Mouse (Mus musculus) MN1 (cell line): Measurements from ENCODE around the gene Caly.

Experiments used
- DNase-seq: peaks from one replicate; pipeline ENCODE4 v3.0.0-alpha.2; 2016; ENCODE audit warnings: low spot score

Caly gene

DNA sequence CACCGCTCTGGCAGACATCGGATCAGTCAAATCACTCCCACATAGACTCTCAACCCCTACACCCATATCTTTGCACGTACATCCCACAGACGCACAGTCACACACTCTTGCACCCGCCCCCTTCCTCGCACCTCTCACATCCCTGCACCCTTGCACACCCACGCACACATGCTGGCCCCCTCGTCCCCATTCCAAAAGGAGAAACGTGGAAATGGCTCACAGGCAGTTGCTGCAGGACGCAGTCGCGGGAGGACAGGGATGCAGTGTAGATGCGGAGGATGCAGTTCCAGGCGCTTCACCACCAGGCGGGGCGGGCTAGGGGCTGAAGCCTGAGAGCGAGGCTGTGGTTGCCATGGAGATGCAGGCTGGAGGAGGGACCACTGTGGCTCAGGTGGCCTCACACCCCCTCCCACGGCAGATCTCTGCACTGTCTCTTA, at the start of gene Caly:
TSS of gene Caly (minus strand) at position 307 of the 437 bp plus-strand sequence.
- DNase-seq = peak; percentile 87

DNA sequence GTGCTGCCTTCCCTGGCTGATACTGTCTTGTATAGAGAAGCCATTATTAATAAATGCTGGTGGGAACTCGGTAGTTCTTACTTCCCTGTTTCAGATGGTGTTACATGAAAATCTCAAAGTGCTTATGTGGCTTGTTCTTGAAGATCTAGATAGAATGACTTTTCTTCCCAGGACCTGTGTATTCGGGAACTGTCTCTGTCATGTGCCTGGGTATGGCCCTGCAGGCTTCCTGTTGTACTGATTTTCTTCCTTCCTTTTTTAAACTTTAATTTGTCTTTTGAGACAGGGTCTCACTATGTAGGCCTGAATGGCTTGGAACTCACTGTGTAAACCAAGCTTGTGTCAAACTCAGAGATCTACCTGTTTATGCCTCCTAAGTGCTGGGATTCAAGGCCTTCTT, 45.6 kb upstream of the Caly start:
- no peak for DNase-seq

DNA sequence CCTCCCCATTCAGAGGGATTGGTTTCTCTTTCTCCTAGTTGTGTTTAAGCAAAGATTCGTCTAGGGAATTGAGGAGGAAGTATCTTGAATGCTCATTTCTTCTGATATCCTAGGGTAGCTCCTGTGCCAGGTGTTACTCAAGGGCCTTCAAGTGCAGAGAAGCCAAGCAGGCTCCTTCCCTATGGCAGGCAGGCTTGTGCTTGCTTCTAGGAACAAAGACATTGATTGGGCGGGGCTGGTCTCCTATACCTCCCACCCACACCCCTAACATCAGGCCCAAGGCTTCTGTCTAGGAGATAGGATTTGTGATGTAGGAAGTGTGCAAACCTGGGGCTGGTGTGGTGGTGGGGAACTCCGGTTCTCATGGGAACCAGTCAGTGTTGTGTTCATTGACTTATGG, 44.6 kb upstream of the Caly start:
- no peak for DNase-seq

DNA sequence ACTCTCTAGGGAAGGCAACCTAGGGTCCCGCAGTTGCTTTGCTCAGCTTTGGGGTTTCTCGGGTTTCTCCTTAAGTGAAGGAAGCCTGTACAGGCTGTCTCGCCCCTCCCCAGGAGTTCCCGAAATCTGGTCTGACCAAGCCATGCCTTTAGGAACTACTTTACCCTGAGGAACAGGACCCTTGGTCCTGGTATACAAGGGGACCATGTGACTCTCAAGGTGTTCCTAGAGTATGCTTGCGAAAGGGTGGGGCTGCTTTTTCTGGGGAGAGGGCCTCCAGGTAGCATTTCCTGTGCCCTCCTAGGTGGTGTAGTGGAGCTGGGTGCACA, 43.6 kb upstream of the Caly start:
- DNase-seq = no peak

DNA sequence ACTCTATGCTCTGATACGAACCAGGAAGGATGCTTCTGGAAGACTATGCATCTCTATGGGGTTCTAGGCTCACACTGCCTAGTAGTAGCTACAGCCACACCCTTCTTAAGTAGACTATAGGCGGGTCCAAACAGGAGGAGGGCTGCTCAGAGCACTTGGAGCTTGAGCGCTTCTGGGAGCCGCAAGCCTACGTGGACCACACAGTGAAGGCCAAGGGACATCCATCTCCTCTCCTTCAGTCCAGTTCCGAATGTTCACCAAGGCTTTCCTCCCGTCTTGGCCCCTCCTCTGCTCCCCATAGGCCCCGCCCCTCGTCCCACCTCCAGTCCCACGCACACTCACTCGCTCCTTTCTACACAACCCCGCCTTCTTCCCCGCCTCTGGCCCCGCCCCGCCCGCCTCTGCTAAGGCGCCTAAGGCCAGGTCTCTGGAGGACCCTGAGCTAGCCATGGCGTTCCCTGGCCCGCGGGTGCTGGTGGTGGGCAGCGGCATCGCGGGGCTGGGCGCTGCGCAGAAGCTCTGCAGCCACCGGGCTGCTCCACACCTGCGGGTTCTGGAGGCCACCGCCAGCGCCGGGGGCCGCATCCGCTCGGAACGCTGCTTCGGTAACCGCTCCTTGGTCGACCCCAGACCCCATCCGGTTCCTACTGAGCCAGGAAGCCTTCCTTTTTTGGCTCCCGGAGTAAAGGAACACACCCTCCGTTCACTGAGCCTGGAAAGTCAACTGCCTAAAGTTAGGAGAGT, 43.1 kb upstream of the Caly start:
- peak; percentile 71 for DNase-seq

DNA sequence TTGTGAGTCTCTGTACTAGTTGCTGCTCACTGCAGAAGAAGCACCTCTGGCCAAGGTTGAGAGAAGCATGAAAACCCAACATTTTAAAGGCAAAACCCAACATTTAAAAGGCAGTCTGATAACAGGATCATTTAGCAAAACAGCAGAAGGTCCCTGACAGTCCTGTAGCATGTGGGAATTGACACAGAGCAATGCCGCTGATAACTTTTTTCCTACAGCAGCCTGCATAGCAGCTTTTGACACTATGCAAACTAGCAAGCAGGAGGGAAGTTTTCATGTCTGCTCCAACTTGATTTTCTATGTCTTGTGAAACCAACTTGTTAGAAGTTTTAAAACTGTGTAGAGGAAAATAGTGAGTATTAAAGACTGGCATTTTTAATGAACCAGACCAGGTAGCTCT, 42.0 kb upstream of the Caly start:
- no peak for DNase-seq

DNA sequence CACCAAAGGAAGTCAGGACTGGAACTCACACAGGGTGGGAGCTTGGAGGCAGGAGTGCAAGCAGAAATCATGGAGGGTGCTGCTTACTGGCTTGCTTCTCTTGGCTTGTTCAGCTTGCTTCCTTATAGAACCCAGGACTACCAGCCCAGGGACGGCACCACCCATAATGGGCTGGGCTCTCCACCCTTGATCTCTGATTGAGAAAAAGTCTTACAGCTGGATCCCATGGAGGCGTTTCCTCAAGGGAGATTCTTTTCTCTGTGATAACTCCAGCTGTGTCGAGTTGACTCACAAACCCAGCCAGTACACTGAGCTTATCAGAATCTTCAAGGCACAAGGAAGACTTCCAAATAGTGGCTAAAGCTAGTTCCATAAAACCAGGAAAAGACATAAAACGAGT, 40.4 kb upstream of the Caly start:
- no peak for DNase-seq

DNA sequence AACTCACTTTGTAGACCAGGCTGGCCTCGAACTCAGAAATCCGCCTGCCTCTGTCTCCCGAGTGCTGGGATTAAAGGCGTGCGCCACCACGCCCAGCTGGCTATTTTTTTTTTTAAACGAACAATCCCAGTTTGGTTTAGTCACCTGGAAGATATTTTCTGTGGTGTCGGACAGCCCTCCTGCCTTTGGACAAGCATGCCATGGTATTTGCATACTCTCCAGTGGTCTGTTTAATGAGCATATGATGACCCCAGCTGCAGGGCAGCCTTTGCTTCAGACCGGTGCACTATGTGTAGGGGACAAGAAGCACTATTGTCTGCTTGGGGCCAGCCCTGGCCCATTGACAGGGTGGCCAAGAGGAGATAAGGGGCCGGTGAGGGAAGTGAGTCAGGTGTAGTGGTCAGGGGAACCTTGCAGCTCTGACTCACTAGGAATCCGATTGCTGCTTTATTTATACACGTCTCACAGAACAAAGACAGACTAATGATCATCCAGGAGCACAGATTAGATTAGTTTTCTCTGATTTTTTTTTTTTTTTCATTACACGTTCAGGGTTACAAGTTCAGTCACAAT, 39.1 kb upstream of the Caly start:
- no peak for DNase-seq

DNA sequence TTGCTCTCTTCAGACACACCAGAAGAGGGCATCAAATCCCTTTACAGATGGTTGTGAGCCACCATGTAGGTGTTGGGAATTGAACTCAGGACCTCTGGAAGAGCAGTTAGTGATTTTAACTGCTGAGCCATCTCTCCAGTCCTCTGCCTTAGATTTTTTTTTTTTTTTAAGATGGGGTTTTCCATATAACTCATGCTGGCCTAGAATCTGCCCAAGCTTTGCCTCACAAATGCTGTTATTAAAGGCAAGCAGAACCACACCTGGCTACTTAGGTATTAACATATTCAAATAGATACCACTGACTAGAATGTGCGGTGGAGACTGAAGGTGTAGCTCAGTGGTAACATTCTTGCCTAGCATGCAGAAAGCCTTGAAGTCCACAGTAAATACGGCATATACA, 38.1 kb upstream of the Caly start:
- DNase-seq = no peak

DNA sequence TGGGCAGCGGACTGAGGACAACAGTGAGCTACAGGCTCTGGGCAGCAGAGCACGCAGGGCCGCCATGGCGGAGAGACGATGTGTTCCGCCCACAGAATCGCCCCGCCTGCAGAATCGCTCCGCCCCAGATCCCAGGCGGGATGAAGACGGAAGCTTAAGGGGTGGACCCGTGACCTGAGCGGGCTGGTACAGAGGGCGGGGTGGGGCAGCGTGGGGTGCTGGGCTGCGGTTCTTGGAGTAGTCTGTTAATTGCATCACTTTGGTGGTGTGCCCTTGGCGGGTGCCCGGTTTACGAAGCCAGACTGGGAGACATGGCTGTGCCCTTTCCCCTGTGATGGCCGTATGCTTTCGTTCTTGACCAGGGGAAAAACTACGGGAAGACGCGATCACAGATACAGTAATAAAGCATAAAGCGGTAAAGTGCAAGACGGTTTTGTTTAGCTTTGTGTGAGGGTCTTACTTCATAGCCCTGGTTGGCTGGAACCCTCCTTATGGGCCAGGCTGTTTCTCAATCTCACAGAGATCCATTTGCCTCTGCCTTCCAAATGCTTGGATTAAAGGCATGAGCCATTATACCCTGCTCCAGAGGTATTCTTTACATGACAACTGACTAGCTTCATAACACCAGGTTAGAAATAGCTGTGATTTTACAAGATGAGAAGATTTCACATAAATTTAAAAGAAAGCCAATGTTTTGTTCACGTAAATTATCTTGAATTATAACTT, 34.1 kb upstream of the Caly start, which contains the start of gene Echs1:
TSS of gene Echs1 (minus strand) at position 148 of the 726 bp plus-strand sequence.
- peak; percentile 93 for DNase-seq

DNA sequence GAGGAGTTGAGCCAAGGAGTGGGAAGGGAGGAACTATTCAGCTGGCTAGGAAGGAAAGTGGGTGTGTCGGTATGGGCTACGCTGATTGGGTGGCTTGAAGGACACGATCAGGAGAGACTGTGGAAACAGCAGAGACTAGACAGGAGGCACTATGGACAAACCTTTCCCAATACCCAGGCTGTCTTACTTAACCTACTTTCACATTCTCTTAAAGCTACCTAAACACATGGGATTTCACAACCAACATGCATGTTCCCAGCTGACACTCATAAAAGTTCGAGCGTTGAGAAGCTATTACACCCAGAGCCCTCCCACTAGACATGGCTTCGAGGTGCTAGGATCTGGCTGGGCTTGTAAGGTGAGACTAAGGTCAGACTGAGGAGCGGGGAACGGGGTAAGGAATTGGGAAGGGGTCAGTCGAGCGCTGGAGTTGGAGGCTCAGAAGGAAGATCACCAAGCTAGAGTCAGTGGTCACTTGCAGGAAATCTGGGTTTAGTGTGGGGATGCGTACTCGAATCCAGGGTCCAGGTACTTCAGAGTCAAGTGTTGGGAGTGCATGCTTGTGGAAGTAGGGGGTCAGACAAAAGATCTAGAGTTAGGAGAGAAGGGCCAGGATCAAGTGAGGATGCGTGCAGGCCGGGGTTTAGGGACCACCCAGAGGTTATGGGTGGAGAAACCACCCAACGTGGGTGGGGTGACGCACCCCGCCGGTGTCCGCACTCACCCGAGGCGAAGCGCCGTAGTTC, 33.4 kb upstream of the Caly start, which contains the start of gene Paox:
TSS of gene Paox (plus strand) at position 217 of the 746 bp plus-strand sequence.
- DNase-seq = peak; percentile 75

DNA sequence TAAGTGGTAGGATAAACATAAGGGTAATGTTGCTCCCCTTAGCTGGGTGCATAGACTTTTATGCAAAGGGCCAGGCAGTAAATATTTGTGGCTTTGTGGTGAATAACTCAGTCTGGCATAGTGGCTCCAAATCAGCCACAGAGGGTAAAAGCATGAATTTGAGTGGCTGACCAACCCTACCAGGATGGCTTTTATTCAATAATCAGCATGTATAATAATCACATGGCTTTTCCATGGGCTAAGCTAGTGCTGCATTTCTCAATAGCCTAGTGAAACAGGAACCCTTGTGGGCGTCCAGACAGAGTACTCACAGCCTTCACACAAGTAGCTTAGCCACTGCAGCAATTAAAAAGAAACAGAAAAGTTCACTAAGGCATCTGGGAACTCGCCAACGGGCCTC, 29.6 kb upstream of the Caly start:
- DNase-seq = no peak

DNA sequence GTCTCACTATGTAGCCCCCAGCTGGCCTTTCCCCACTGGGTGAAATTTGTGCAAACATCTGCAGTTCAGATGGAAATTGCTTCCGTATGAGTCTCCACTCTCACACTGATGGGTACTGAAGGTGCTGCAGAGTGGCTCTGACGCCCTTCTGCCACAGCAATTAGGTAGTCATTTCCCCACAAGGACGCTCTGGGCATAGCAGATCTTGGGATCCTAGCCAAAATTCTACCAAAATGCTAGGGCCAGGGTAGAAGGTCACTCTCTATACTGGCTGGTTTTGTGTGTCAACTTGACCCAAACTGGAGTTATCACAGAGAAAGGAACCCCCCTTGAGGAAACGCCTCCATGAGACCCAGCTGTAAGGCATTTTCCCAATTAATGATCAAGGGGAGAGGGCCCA, 21.7 kb upstream of the Caly start:
- DNase-seq = no peak

DNA sequence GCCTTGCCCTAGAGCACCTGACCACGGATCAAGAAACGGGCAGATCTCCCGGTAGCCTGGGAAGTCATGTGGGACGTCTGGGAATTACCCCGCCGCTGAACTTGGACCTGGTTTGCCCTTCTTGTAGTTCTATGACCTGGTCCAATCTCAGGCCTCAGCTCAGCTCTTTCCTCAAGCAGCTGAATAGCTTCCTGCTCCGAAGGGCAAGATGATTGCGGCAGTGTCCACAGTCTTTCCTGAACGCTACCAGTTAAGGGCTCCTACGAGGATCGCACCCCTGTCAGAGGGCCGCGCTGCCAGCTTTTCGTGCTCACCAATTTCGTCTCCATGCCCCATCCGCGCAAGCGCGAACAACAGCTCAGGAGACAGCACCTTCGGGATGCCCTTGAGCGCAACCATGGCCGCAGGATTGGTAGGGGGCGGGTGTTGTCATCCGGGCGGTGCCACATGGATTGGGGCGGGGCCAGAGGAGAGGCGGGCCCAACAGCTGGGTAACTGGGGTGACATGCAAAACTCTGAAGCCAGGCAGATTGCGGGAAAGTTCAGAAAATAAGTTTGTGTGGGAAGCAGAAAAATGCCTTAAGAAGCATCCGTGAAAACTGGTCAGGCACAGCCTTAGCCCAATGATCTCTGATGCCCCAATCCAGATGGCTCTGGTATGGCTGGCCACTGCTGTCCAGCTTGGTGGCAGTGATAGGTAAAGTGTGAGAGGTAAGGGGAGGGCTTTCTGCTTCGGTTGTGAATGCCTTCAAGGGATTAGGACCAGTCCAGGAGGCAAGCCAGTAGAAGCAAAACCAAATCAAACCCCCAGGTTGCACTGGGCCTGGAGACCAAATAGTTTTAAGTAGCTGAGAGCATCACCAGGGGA, 19.9 kb upstream of the Caly start, which contains the start of gene Fuom:
TSS of gene Fuom (minus strand) at position 449 of the 868 bp plus-strand sequence.
- DNase-seq = peak; percentile 92

DNA sequence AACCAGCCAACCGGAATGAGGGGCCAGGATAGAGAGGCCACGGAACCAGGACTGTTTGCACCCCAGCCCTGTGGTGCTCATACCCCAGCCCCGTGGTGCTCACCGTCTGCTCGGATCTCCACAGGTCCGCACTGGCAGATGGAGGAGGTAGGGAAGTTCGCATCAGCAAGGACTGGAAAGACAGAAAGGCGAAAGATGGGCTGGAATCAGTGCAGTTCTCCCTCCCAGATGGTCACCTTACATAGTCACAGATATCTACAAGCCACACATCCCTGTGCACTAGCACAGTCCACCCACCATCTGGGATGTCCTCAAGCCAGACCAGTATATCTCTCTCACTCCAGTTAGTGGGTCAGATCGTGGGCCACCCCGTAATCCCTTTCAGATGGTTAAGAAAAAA, 19.1 kb upstream of the Caly start:
- DNase-seq = no peak

DNA sequence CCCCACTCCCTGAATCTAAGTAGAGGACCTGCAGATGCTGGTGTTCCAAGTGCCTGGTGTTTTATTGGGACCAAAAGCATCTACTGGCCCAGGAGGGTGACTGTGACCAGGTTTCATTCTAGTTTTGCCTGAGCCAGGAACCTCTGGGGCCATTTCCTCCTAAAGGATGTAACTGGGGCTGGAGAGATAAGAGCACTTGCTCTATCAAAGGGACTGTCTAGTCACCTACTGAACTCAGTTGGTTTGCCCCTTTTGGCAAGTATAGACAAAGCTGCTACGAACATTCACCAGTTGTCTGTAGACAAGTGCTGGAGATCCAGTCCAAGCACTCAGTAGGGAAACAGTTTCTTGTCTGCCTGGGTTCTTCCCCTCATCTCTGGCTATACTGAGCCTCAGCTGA, 16.1 kb upstream of the Caly start:
- DNase-seq = no peak

DNA sequence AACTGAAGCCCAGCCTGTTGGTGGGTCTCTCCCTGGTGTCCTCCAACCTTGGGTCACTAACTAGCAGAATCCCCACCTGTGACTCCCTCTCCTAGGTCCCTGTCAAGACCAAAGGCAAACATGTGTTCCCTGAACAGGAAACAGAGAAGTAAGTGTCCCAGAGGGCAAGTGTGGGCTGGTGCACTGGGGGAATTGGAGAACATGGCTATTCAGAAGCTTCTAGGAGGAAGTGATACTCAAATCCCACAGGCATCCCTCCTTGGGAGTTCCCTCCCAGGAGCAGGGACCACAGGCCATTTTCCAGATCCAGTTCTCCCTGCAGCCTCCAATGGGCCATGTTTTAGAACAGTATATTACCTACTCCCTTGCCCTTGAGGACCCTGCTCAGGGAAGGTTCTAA, 13.7 kb upstream of the Caly start:
- DNase-seq = no peak

DNA sequence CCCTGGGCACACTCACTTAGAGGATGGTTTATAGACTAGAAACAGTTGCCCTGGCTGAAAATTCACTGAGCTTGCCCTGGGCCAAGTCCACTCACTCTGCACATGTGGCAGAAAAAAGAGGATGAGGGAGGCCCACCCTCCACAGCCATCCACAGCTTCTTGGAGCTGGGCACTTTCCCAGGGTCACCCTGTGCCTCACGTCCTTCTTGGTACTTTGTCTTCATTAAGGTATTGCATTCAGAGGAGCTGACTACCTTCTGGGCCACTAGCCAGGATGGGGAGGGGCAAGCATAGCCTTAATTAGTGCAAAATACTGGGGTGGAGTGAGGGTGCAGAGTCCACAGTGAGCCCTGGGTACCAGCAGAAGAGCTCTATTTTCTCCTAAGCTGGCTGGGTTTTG, 13.2 kb upstream of the Caly start:
- DNase-seq = no peak

DNA sequence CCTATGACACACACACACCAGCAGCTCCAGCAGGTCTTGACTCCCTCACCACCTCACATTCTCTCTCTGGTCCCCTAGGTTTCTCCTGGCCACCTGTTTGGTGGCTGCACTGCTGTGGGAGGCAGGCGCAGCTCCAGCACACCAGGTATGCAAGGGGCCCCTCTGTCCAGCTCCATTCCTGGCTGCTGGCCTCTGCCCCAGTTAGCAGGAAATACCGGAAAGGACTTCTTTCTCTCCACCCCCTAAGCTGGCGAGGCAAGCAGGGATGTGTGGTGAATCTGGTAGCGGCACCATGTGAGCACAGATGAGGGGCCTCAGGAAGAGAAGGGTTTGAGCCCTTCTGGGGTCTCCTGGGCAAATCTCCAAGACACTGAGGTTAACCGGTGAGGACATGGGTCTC, 12.6 kb upstream of the Caly start:
- no peak for DNase-seq

DNA sequence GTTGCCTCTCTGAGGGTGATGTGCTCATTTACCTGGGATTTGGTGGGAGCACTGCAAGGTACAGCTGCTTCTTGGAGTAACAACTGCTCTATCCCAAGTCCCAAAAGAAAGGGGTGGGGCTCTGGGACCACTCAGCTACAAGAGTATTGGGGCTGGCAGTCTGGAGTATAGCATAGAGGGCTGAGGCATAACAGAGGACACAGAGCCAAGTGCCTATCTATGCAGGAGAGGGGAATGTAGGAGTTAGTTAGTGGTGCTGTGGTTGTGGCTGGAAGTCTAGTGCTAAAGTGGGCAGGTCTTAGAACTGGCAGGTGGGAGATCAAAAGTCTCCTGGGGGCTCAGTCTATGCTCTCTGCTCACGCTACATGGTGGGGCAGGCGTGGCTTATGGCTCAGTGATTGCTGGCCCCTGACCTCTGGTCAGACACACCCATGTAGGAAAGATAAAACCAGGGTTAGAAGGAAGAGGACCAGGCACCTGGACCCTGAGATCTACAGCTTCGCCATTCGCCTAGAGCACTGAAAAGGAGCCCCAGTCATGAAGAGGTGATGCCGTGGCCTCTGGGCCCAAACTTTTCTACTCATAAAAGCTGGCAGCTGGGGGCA, 10.7 kb upstream of the Caly start, which contains the start of gene Prap1:
TSS of gene Prap1 (plus strand) at position 472 of the 605 bp plus-strand sequence.
- no peak for DNase-seq

DNA sequence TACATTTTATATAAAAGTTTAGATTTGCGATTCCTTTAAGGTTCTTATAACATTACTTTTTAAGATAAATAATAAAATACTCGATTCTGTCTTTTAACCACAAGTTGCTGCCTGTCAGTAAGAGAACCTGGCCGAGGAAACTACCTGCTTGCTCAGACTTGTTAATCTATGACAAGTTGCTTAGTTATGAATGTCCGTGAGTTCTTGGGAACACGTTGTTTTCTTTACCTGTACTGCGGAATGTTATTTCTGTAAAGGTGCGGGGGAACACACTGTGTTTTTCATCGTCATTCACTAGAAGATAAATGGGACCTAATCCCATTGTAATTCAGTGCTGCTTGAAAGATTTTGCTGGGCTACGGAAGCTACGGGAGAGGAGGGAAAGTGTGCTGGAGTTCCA, 8.3 kb upstream of the Caly start:
- DNase-seq = no peak
